Mouse (Mus musculus): ENCODE data around the gene Tmem98. TPM values are rescaled to one million over a fixed set of nuclear protein-coding genes. Genes with fewer than 3 reads are reported as not detected.
A peak's percentile ranks its signal among the peaks of the same experiment; 100 is the strongest.

Gene Tmem98
- polyA plus RNA-seq (2014; fragmentation: Nextera tagmentation; extraction: Ambion mirVana) = 92.7 and 97.0 TPM in 2 replicates

- Histone ChIP-seq H3K27ac (ENCODE audit: low read depth, low read length) (peak within 1 kb of the TSS; percentile 66), H3K4me3 (ENCODE audit: low read depth, low read length) (peak within 1 kb of the TSS; percentile 54), H3K9me3 (ENCODE audit: control insufficient read depth, low read length) (no peaks in the 10 kb centered on the region), H3K4me2 (ENCODE audit: low read depth, low read length, severe bottlenecking) (peak within 1 kb of the TSS; percentile 90), H3K4me1 (replicated peaks; ENCODE audit: control insufficient read depth, insufficient read depth, low read length) (peaks cover 8% of the 10 kb centered on the region), H3K27me3 (ENCODE audit: control insufficient read depth, insufficient read depth, low read length) (no peaks in the 10 kb centered on the region), H3K9ac (ENCODE audit: low read length) (peak within 1 kb of the TSS; percentile 92), H3K36me3 (ENCODE audit: control insufficient read depth, insufficient read depth, low read length) (peaks cover under 1% of the 10 kb centered on the region; the same call in 1 of the 2 replicates)
- ATAC-seq (replicated peaks; ENCODE audit: low FRiP score) = peak; percentile 79
- under 1% methylated on average over 41 of the region's 54 CpGs for WGBS
- DNase-seq (ENCODE audit: low spot score) = peak; percentile 83
These were observed at the start of gene Tmem98 for GRCm38 (mm10) chr11:80809993-80810821. Gene Tmem98 (plus strand): TSS chr11:80810175.

DNA sequence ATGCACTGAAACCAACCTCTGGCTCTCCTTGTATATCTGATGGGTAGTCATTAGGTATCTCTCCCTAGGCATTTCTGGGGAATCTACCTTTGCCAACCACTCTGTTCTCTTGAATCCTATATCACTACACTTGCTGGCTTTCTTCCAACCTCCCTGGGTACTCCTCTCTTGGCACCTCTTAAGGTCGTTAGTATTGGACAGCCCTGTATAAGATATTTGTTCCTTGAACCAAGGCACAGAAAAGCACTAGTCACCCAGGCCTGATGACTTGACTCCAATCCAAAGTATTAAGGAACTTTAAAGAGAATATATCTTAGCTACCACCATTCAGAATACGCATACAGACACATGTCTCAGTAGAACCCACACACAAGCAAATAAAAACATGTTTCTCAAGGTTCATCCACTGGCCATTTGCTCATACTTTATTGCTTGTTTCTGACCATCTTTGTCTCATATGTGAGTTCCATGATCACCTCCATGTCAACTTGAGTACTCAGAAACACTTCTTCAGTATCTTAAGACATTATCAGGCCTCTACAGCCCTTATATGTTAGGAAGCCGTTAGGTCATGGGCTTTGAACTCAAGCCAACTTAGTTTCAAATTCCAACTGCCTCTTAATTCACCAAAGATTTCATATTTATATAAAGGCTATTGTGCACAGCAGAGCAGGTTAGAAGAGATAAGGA is 48.5 kb upstream of the Tmem98 start:
- DNase-seq (ENCODE audit: low spot score) (no peak), ATAC-seq (replicated peaks; ENCODE audit: low FRiP score) (no peak)
- no peaks in the 10 kb centered on the region for H3K4me1 ChIP-seq (replicated peaks; ENCODE audit: control insufficient read depth, insufficient read depth, low read length)
- no peak overlapping the region for H3K4me2 ChIP-seq (ENCODE audit: low read depth, low read length, severe bottlenecking)
- 89% methylated on average over 3 of the region's 3 CpGs for WGBS
- no peaks in the 10 kb centered on the region for H3K27me3 ChIP-seq (ENCODE audit: control insufficient read depth, insufficient read depth, low read length)
- no peaks in the 10 kb centered on the region for H3K9me3 ChIP-seq (ENCODE audit: control insufficient read depth, low read length)
- no peak overlapping the region for H3K27ac ChIP-seq (ENCODE audit: low read depth, low read length)
- H3K9ac ChIP-seq (ENCODE audit: low read length) = no peak overlapping the region
- H3K36me3 ChIP-seq (ENCODE audit: control insufficient read depth, insufficient read depth, low read length) = no peaks in the 10 kb centered on the region
- H3K4me3 ChIP-seq (ENCODE audit: low read depth, low read length) = no peak overlapping the region

- Histone ChIP-seq H3K9ac (ENCODE audit: low read length) (no peak overlapping the region), H3K27me3 (ENCODE audit: control insufficient read depth, insufficient read depth, low read length) (no peaks in the 10 kb centered on the region), H3K4me3 (ENCODE audit: low read depth, low read length) (no peak overlapping the region), H3K4me1 (replicated peaks; ENCODE audit: control insufficient read depth, insufficient read depth, low read length) (no peaks in the 10 kb centered on the region), H3K36me3 (ENCODE audit: control insufficient read depth, insufficient read depth, low read length) (no peaks in the 10 kb centered on the region), H3K9me3 (ENCODE audit: control insufficient read depth, low read length) (no peaks in the 10 kb centered on the region), H3K27ac (ENCODE audit: low read depth, low read length) (no peak overlapping the region), H3K4me2 (ENCODE audit: low read depth, low read length, severe bottlenecking) (no peak overlapping the region)
- DNase-seq (ENCODE audit: low spot score) (no peak), ATAC-seq (replicated peaks; ENCODE audit: low FRiP score) (no peak)
- 77% methylated on average over 4 of the region's 4 CpGs for WGBS
These were observed 47.9 kb upstream of the Tmem98 start for GRCm38 (mm10) chr11:80762066-80762465.

DNA sequence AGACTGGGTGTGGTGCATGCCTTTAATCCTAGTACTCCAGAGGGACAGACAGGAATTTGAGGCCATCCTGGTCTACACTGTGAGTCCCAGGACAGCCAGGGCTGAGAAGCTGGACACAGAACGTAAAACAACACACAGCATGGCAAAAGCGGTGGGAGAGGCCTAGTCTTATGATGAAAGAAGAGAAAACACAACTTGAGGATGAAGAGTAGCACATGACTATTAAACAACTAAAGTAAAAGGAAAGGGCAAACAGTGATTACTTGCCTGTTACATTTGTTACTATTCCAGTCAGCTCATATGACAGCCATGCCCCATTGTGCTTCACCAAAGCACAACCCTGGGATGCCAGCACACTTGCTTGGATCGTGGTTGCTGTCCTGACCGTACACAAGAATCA is 43.9 kb upstream of the Tmem98 start:
- H3K9me3 ChIP-seq (ENCODE audit: control insufficient read depth, low read length) = no peaks in the 10 kb centered on the region
- no peaks in the 10 kb centered on the region for H3K27me3 ChIP-seq (ENCODE audit: control insufficient read depth, insufficient read depth, low read length)
- 91% methylated on average over 4 of the region's 4 CpGs for WGBS
- DNase-seq (ENCODE audit: low spot score) (no peak), ATAC-seq (replicated peaks; ENCODE audit: low FRiP score) (no peak)
- H3K4me1 ChIP-seq (replicated peaks; ENCODE audit: control insufficient read depth, insufficient read depth, low read length) = no peaks in the 10 kb centered on the region
- no peak overlapping the region for H3K9ac ChIP-seq (ENCODE audit: low read length)
- no peak overlapping the region for H3K4me2 ChIP-seq (ENCODE audit: low read depth, low read length, severe bottlenecking)
- H3K4me3 ChIP-seq (ENCODE audit: low read depth, low read length) = no peak overlapping the region
- no peaks in the 10 kb centered on the region for H3K36me3 ChIP-seq (ENCODE audit: control insufficient read depth, insufficient read depth, low read length)
- no peak overlapping the region for H3K27ac ChIP-seq (ENCODE audit: low read depth, low read length)

DNA sequence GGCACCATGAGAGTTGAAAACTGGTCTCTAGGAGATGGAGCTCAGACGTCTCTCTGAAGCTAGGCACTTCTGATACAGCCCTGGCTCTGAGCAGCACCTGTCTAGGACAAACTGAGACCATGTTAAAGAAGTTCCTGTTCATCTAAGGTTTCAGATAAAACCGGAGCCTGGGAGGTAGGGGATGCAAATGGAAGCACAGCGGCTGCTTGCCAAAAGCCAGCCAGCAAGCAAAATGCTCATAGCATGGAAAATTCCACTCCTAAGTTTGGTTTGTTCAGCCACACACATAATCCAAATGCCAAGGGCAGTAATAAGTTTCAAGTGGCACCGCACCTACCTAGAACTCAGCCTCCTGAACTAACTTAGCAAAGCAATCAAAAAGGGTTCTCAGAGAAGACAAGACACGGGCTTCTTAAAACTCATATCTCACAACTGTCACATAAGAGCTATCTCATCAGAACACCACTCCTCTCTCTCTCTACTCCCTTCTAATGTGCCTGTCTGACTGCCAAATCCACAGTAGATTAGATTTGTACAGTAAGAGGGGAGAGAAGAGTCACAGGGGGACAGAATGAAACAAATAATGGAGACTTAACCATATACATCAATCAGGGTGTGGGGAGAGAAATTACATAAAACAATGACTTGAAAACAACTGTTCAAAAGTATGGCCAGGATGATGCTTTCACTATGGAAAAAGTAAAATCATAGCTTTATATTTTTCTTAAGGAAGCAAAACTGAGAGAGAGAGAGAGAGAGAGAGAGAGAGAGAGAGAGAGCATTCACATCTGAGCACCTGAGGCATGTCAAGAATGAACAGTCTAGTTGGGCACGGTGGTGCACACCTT is 43.3 kb upstream of the Tmem98 start:
- ATAC-seq (replicated peaks; ENCODE audit: low FRiP score) = no peak
- no peak overlapping the region for H3K4me3 ChIP-seq (ENCODE audit: low read depth, low read length)
- no peak overlapping the region for H3K27ac ChIP-seq (ENCODE audit: low read depth, low read length)
- no peak for DNase-seq (ENCODE audit: low spot score)
- no peaks in the 10 kb centered on the region for H3K4me1 ChIP-seq (replicated peaks; ENCODE audit: control insufficient read depth, insufficient read depth, low read length)
- no peak overlapping the region for H3K9ac ChIP-seq (ENCODE audit: low read length)
- WGBS = 84% methylated on average over 6 of the region's 6 CpGs
- H3K27me3 ChIP-seq (ENCODE audit: control insufficient read depth, insufficient read depth, low read length) = no peaks in the 10 kb centered on the region
- no peaks in the 10 kb centered on the region for H3K9me3 ChIP-seq (ENCODE audit: control insufficient read depth, low read length)
- H3K4me2 ChIP-seq (ENCODE audit: low read depth, low read length, severe bottlenecking) = no peak overlapping the region
- no peaks in the 10 kb centered on the region for H3K36me3 ChIP-seq (ENCODE audit: control insufficient read depth, insufficient read depth, low read length)

DNA sequence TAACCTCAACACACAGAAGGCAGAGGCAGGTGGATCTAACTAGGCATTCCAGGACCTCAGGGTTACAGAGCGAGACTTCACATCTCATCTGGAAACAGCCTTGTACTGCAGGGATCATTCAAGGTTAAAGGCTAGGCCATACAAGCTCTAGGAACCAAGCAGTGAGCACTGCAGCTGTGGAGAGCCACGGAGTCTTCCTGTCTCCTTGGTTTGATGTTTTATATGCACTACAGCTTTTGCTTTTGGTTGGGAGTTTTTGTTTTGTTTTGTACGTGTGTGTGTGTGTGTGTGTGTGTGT is 42.7 kb upstream of the Tmem98 start:
- ATAC-seq (replicated peaks; ENCODE audit: low FRiP score) = no peak
- no peak overlapping the region for H3K4me2 ChIP-seq (ENCODE audit: low read depth, low read length, severe bottlenecking)
- WGBS = 77% methylated on average over 3 of the region's 3 CpGs
- no peak overlapping the region for H3K27ac ChIP-seq (ENCODE audit: low read depth, low read length)
- no peaks in the 10 kb centered on the region for H3K27me3 ChIP-seq (ENCODE audit: control insufficient read depth, insufficient read depth, low read length)
- no peaks in the 10 kb centered on the region for H3K36me3 ChIP-seq (ENCODE audit: control insufficient read depth, insufficient read depth, low read length)
- H3K4me1 ChIP-seq (replicated peaks; ENCODE audit: control insufficient read depth, insufficient read depth, low read length) = no peaks in the 10 kb centered on the region
- H3K4me3 ChIP-seq (ENCODE audit: low read depth, low read length) = no peak overlapping the region
- no peak for DNase-seq (ENCODE audit: low spot score)
- no peaks in the 10 kb centered on the region for H3K9me3 ChIP-seq (ENCODE audit: control insufficient read depth, low read length)
- H3K9ac ChIP-seq (ENCODE audit: low read length) = no peak overlapping the region

GRCm38 (mm10) chr11:80771186-80771585 is 38.8 kb upstream of the Tmem98 start:
- no peaks in the 10 kb centered on the region for H3K36me3 ChIP-seq (ENCODE audit: control insufficient read depth, insufficient read depth, low read length)
- no peak overlapping the region for H3K4me3 ChIP-seq (ENCODE audit: low read depth, low read length)
- no peaks in the 10 kb centered on the region for H3K27me3 ChIP-seq (ENCODE audit: control insufficient read depth, insufficient read depth, low read length)
- no peak overlapping the region for H3K4me2 ChIP-seq (ENCODE audit: low read depth, low read length, severe bottlenecking)
- H3K9me3 ChIP-seq (ENCODE audit: control insufficient read depth, low read length) = no peaks in the 10 kb centered on the region
- H3K4me1 ChIP-seq (replicated peaks; ENCODE audit: control insufficient read depth, insufficient read depth, low read length) = no peaks in the 10 kb centered on the region
- no peak overlapping the region for H3K27ac ChIP-seq (ENCODE audit: low read depth, low read length)
- no peak overlapping the region for H3K9ac ChIP-seq (ENCODE audit: low read length)
- DNase-seq (ENCODE audit: low spot score) = no peak
- WGBS = 85% methylated on average over 3 of the region's 3 CpGs
- no peak for ATAC-seq (replicated peaks; ENCODE audit: low FRiP score)

DNA sequence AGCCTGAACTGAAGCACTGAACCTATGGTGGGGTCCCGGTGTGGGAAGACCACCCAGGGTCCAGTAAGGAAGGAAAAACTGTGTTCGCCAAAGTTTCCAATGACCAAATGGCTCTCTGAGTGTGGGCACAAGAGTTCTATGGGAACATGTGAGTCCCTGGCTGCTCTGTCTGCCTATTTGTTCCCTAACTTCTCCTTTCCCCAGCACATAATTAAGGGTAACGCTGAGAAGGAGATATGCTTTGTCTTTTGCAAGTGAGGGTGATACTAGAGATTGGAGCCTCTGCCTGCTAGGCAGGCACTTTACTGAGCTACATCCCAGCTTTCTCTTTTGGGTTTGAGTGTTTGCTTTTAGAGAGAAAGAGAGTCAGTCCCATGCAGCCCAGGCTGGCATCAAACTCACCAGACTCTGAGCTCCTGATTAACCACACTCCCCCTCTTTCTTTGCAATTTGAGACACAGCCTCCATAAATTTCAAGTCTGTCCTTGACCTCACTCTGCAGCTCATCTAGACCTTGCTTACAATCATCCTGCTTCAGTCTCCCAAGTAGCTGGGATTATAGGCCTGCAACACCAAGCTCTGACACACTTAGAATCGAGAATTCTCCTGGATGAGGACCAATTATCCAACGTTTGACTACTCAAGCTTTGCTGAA is 38.3 kb upstream of the Tmem98 start:
- H3K27ac ChIP-seq (ENCODE audit: low read depth, low read length) = no peak overlapping the region
- no peaks in the 10 kb centered on the region for H3K9me3 ChIP-seq (ENCODE audit: control insufficient read depth, low read length)
- ATAC-seq (replicated peaks; ENCODE audit: low FRiP score) (no peak), DNase-seq (ENCODE audit: low spot score) (no peak)
- H3K4me2 ChIP-seq (ENCODE audit: low read depth, low read length, severe bottlenecking) = no peak overlapping the region
- no peaks in the 10 kb centered on the region for H3K36me3 ChIP-seq (ENCODE audit: control insufficient read depth, insufficient read depth, low read length)
- no peaks in the 10 kb centered on the region for H3K27me3 ChIP-seq (ENCODE audit: control insufficient read depth, insufficient read depth, low read length)
- no peak overlapping the region for H3K4me3 ChIP-seq (ENCODE audit: low read depth, low read length)
- 82% methylated on average over 5 of the region's 5 CpGs for WGBS
- H3K4me1 ChIP-seq (replicated peaks; ENCODE audit: control insufficient read depth, insufficient read depth, low read length) = no peaks in the 10 kb centered on the region
- H3K9ac ChIP-seq (ENCODE audit: low read length) = no peak overlapping the region

Data from forebrain, embryonic 11.5 days (tissue).